Mouse (Mus musculus) kidney, embryonic 15.5 days (tissue): ENCODE measurements around the gene Npr3. TPM values are rescaled to one million over a fixed set of nuclear protein-coding genes. Genes with fewer than 3 reads are reported as not detected.
A peak's percentile ranks its signal among the peaks of the same experiment; 100 is the strongest.

ENCODE experiments used
- ATAC-seq: fragments of 200-750 bp; cut with Nextera tagmentation; replicated peaks from 2 replicates; pipeline ENCODE4 v1.8.0; 2017; ENCODE audit warnings: moderate TSS enrichment; ENCODE audit not compliant: low FRiP score
- H3K27ac ChIP-seq: fragments of 300-500 bp; sonication (generic); 2 replicates; pipeline ENCODE4 v1.5.1; 2015; ENCODE audit warnings: mild to moderate bottlenecking, inconsistent platforms
- H3K27me3 ChIP-seq: fragments of 300-500 bp; sonication (generic); 2 replicates; pipeline ENCODE4 v1.6.1; 2015; ENCODE audit warnings: inconsistent platforms
- H3K36me3 ChIP-seq: fragments of 300-500 bp; sonication (generic); 2 replicates; pipeline ENCODE4 v1.6.1; 2015; ENCODE audit warnings: inconsistent platforms
- H3K4me1 ChIP-seq: fragments of 300-500 bp; sonication (generic); 2 replicates; pipeline ENCODE4 v1.6.1; 2015; ENCODE audit warnings: inconsistent platforms
- H3K4me2 ChIP-seq: fragments of 300-500 bp; sonication (generic); 2 replicates; pipeline ENCODE4 v1.6.1; 2015; ENCODE audit warnings: moderate library complexity, mild to moderate bottlenecking, inconsistent platforms
- H3K4me3 ChIP-seq: fragments of 300-500 bp; sonication (generic); replicated peaks from 2 replicates; pipeline ENCODE4 v1.5.1; 2015; ENCODE audit warnings: mild to moderate bottlenecking, inconsistent platforms
- H3K9ac ChIP-seq: fragments of 300-500 bp; sonication (generic); 2 replicates; pipeline ENCODE4 v1.6.1; 2015; ENCODE audit warnings: mild to moderate bottlenecking, inconsistent platforms
- H3K9me3 ChIP-seq: fragments of 300-500 bp; sonication (generic); replicated peaks from 2 replicates; pipeline ENCODE4 v1.6.1; 2016; ENCODE audit warnings: inconsistent platforms
- WGBS: fragments of 180-500 bp; shearing (Covaris S2); methylation state at CpG from one replicate; pipeline ENCODE4 v1.1.7; 2015; ENCODE audit warnings: mixed read lengths; 5-methylcytosine and 5-hydroxymethylcytosine counted together
- polyA plus RNA-seq: library from polyadenylated mRNA; unstranded; fragments of >200 nt; fragmentation: Nextera tagmentation; extraction: Ambion mirVana; gene quantifications from 2 replicates; pipeline ENCODE4 v1.2.1, GENCODE M21; 2015

Gene Npr3
- polyA plus RNA-seq, 1 experiment from 2014 or later, result 7.5 TPM

DNA sequence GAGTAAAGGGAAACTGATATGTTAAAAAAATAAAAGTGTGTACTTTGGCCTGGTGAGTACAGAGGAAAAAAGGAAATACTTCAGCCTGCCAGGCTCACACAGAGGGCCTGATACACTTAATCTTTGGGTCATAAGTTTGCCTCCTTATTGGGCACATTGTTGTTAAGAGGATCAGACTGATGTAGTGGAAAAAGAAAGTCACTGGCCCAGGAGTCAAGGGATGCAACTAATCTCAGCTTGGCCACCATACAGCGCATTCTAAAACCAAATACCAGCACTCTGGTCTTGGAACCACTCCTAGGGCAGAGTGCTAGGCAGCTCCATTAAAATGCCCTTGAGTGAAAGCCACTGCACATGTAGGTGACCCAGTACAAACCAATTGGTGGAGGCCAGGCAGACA is 28.8 kb downstream of the Npr3 start:
- 90% methylated on average over 1 of the region's 1 CpGs for WGBS
- H3K27me3 ChIP-seq, result no peaks in the 10 kb centered on the region
- H3K27ac ChIP-seq, result no peak overlapping the region
- H3K36me3 ChIP-seq, result peaks cover 11% of the 10 kb centered on the region
- no peak overlapping the region for H3K9ac ChIP-seq
- H3K4me1 ChIP-seq, result peaks cover 6% of the 10 kb centered on the region; the same call in 1 of the 2 replicates
- H3K9me3 ChIP-seq, result 0 out of 2 replicates have a peak, but pooled peaks cover 3% of the 10 kb centered on the region
- no peak overlapping the region for H3K4me3 ChIP-seq
- H3K4me2 ChIP-seq, result no peak overlapping the region
- no peak for ATAC-seq

- H3K36me3 ChIP-seq, result peaks cover 11% of the 10 kb centered on the region
- no peak overlapping the region for H3K4me2 ChIP-seq
- H3K9ac ChIP-seq, result no peak overlapping the region
- H3K4me1 ChIP-seq, result no peaks in the 10 kb centered on the region
- H3K4me3 ChIP-seq, result no peak overlapping the region
- 65% methylated on average over 2 of the region's 2 CpGs for WGBS
- 0 out of 2 replicates have a peak, but pooled peaks cover 3% of the 10 kb centered on the region for H3K9me3 ChIP-seq
- no peaks in the 10 kb centered on the region for H3K27me3 ChIP-seq
- no peak for ATAC-seq
- H3K27ac ChIP-seq, result no peak overlapping the region
Observed at GRCm38 (mm10) chr15:11877273-11877672, 29.8 kb downstream of the Npr3 start.

GRCm38 (mm10) chr15:11866918-11867317 is 40.2 kb downstream of the Npr3 start:
- Histone ChIP-seq H3K27me3 (no peaks in the 10 kb centered on the region), H3K4me2 (no peak overlapping the region), H3K4me1 (peaks cover 7% of the 10 kb centered on the region; the same call in 1 of the 2 replicates), H3K4me3 (no peak overlapping the region), H3K36me3 (no peaks in the 10 kb centered on the region), H3K9ac (no peak overlapping the region), H3K27ac (no peak overlapping the region), H3K9me3 (no peaks in the 10 kb centered on the region)
- no peak for ATAC-seq
- 87% methylated on average over 3 of the region's 3 CpGs for WGBS

DNA sequence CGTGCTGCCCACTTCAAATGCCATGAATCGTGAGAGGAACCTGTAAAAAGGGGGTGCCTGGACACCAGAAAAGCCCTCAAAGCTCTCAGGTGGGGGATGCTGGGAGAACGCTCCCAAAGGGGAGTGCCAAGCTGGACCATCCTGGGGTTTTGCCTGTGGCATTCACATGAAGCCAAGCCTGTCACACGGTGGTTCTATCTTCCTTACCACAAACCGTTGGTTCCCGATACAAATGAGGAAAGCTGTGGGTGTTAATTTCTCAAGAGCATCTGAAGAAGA is 43.6 kb downstream of the Npr3 start:
- Histone ChIP-seq H3K9ac (no peak overlapping the region), H3K9me3 (no peaks in the 10 kb centered on the region), H3K4me3 (no peak overlapping the region), H3K4me1 (peaks cover 7% of the 10 kb centered on the region; the same call in 1 of the 2 replicates), H3K4me2 (no peak overlapping the region), H3K27me3 (no peaks in the 10 kb centered on the region), H3K36me3 (no peaks in the 10 kb centered on the region), H3K27ac (no peak overlapping the region)
- WGBS, result 90% methylated on average over 6 of the region's 6 CpGs
- no peak for ATAC-seq

GRCm38 (mm10) chr15:11862785-11863539 is 44.1 kb downstream of the Npr3 start:
- Histone ChIP-seq H3K4me2 (no peak overlapping the region), H3K9me3 (no peaks in the 10 kb centered on the region), H3K27ac (peak overlapping the region; percentile 62), H3K27me3 (no peaks in the 10 kb centered on the region), H3K4me3 (no peak overlapping the region), H3K4me1 (peaks cover 7% of the 10 kb centered on the region; the same call in 1 of the 2 replicates), H3K36me3 (no peaks in the 10 kb centered on the region), H3K9ac (no peak overlapping the region)
- WGBS, result 47% methylated on average over 15 of the region's 15 CpGs
- peak; percentile 85 for ATAC-seq

DNA sequence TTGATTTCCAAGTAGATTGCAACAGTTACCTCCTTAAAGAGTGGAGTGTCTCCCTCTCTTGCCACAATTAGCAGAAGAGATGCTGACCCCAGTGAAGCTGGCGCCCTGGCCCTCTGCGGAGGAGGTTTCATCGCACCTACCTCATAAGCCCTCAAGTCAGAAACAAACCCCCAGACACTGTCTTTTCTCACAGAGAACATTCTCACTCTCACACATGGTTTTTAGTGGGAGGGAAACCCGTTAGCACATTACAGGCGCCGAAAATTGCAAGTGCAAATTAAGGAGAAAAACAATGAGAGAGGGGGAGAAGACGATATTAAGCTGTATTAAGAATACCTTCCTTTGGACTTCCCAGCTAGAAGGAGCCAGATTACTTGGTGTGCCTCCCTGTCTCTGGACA is 44.8 kb downstream of the Npr3 start:
- H3K9ac ChIP-seq, result no peak overlapping the region
- no peak overlapping the region for H3K4me3 ChIP-seq
- peaks cover 7% of the 10 kb centered on the region; the same call in 1 of the 2 replicates for H3K4me1 ChIP-seq
- no peak for ATAC-seq
- peak overlapping the region; percentile 62 for H3K27ac ChIP-seq
- no peaks in the 10 kb centered on the region for H3K36me3 ChIP-seq
- 80% methylated on average over 7 of the region's 7 CpGs for WGBS
- H3K9me3 ChIP-seq, result no peaks in the 10 kb centered on the region
- H3K27me3 ChIP-seq, result no peaks in the 10 kb centered on the region
- H3K4me2 ChIP-seq, result no peak overlapping the region

- Histone ChIP-seq H3K9me3 (no peaks in the 10 kb centered on the region), H3K4me1 (peaks cover 7% of the 10 kb centered on the region; the same call in 1 of the 2 replicates), H3K36me3 (no peaks in the 10 kb centered on the region), H3K27me3 (no peaks in the 10 kb centered on the region), H3K27ac (no peak overlapping the region), H3K4me2 (no peak overlapping the region), H3K9ac (no peak overlapping the region), H3K4me3 (no peak overlapping the region)
- 87% methylated on average over 2 of the region's 2 CpGs for WGBS
- no peak for ATAC-seq
Observed at GRCm38 (mm10) chr15:11860259-11860658, 46.8 kb downstream of the Npr3 start.

GRCm38 (mm10) chr15:11859829-11860228 is 47.3 kb downstream of the Npr3 start:
- Histone ChIP-seq H3K4me2 (no peak overlapping the region), H3K9ac (no peak overlapping the region), H3K9me3 (no peaks in the 10 kb centered on the region), H3K27ac (no peak overlapping the region), H3K4me3 (no peak overlapping the region), H3K36me3 (no peaks in the 10 kb centered on the region), H3K27me3 (no peaks in the 10 kb centered on the region), H3K4me1 (peaks cover 7% of the 10 kb centered on the region; the same call in 1 of the 2 replicates)
- no peak for ATAC-seq
- 90% methylated on average over 3 of the region's 3 CpGs for WGBS

DNA sequence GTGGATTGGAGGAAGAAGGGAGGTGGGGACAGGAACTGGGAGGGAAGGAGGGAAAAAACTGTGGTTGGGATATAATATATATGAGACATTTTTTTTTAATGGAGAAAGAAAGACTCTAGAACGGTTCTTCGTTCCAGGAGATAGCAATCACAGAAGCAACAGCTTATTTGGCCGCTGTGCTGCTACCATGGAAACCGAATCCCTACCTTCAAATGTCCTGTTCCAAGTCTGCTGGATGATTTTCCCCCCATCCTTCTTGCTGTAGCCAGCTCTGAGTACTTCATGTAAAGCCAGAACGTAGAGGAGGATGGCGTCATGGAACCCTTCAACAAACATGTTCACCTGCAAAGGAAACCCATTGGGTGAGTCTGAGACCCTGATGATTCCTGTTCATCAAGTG is 48.7 kb downstream of the Npr3 start:
- no peaks in the 10 kb centered on the region for H3K9me3 ChIP-seq
- H3K4me1 ChIP-seq, result peaks cover 6% of the 10 kb centered on the region; the same call in 1 of the 2 replicates
- no peak overlapping the region for H3K4me2 ChIP-seq
- H3K27ac ChIP-seq, result no peak overlapping the region
- no peaks in the 10 kb centered on the region for H3K27me3 ChIP-seq
- H3K36me3 ChIP-seq, result no peaks in the 10 kb centered on the region
- H3K4me3 ChIP-seq, result no peak overlapping the region
- ATAC-seq, result no peak
- no peak overlapping the region for H3K9ac ChIP-seq
- WGBS, result 96% methylated on average over 6 of the region's 6 CpGs

DNA sequence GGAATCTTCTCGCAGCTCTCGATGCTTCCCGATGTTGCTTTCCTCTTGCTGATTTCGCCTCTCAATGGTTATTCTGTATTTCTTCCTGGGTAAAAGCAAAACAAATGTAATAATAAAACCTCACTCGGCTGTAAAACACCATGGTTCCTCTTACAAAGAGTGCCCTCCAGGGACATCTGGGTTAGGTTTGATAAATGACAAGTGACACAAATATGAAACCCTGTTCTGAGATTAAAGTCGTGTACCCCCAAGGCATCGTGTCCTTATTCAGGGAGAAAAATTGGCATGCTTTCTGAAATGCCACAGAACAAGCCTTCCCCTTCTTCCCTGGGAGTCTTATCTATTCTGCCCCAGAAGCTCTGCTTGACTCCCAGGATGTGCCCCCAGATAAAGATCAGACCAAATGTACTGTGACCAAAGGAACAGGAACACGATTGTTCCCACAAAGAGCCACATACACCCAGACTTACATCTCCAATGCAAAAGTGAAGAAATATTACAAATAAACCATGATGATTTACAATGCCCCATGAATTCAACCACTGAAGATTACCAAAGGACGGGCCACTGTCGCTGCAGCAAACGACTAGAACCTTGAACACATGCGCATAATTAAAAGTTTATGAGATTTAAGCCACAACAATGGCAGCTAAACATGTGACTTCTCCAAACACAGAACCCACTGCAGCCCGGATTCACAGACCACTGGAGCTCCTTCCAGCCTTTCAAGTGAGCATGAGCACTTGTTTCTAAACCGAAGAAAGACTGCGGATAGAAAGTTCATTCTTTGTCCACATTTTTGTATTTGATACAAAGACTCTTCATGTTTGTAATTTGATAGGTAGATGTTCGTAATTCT is 61.7 kb downstream of the Npr3 start:
- ATAC-seq, result no peak
- 67% methylated on average over 16 of the region's 16 CpGs for WGBS
- Histone ChIP-seq H3K9ac (no peak overlapping the region), H3K27me3 (no peaks in the 10 kb centered on the region), H3K9me3 (no peaks in the 10 kb centered on the region), H3K4me2 (no peak overlapping the region), H3K27ac (no peak overlapping the region), H3K36me3 (no peaks in the 10 kb centered on the region), H3K4me3 (no peak overlapping the region), H3K4me1 (no peaks in the 10 kb centered on the region)

DNA sequence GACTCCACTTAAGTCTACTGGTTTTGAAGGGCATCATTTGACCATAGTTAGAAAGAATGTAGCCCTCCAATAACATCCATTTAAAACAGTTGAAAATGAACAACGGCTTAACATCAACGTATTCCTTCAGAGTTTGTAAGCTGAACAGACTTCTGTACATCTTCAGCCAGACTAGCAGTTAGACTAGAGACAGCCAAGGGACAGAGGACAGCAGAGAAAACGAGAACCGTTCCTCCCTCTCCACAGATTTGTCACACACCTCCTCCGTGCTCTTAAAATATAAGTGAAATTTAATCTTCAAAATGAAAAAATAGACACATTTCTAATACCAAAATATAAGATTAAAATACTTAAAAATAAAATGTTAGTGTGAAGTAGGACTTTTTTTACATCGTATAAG is 63.0 kb downstream of the Npr3 start:
- H3K4me1 ChIP-seq, result no peaks in the 10 kb centered on the region
- WGBS, result 83% methylated on average over 6 of the region's 6 CpGs
- H3K4me2 ChIP-seq, result no peak overlapping the region
- no peaks in the 10 kb centered on the region for H3K27me3 ChIP-seq
- no peak for ATAC-seq
- H3K36me3 ChIP-seq, result no peaks in the 10 kb centered on the region
- no peak overlapping the region for H3K9ac ChIP-seq
- no peak overlapping the region for H3K4me3 ChIP-seq
- H3K27ac ChIP-seq, result no peak overlapping the region
- no peaks in the 10 kb centered on the region for H3K9me3 ChIP-seq

- Histone ChIP-seq H3K27ac (no peak overlapping the region), H3K27me3 (no peaks in the 10 kb centered on the region), H3K4me1 (no peaks in the 10 kb centered on the region), H3K36me3 (no peaks in the 10 kb centered on the region), H3K9ac (no peak overlapping the region), H3K4me2 (no peak overlapping the region), H3K9me3 (no peaks in the 10 kb centered on the region), H3K4me3 (no peak overlapping the region)
- WGBS, result 74% methylated on average over 4 of the region's 4 CpGs
- ATAC-seq, result no peak
Observed at GRCm38 (mm10) chr15:11841828-11842227, 65.3 kb downstream of the Npr3 start.
